Mouse (Mus musculus): ENCODE measurements at regions not wholly inside any gene's neighbourhood (a gene's known extent, or its start where the extent isn't known, plus 50 kb on each side); places are given as distances from the start of the nearest gene placed in this dataset.

DNA sequence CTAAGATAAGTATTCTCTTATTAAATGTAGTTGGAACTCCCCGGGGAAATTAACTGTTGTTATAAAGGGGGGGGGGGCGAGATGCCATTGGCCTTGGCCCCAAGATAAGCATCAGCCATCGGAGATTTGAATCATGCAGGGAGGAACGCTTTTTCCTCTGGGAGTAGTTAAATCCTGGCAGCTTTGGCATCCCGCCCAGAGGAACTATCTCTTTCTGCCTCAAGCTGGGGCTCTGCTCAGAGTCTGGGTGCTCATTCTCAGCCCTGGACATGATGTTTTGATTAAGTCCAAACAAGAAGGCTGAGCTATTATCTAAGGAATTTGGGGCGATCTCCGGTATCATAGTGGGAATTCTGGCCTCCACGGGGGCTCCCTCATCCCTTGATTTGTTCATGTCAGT, 89.4 kb upstream of the Cox10 start:
- peak in 1 of 2 experiments; percentile 24 for DNase-seq (ENCODE audit: extremely low spot score in 1 of 2, low spot score in 1 of 2)

DNA sequence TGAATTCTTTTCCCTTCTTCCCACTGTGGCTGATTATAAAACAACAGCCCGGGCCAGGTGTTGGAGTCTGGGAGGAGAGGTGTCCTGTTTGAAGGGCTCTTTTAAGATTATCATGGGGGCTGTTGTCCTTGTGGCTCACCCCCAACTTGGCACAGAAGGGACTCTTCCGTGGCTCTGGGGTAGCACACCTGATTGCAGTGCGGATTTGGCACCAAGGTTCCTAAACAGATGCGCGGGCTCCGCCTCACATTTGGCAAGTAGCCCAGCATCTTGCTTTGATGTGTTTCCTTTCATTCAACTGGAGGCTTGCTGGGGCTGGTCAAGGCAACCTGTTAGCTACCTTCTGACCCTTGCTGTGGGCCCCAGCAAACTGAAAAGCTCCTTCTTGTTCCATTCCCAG, 85.5 kb upstream of the Cox10 start:
- DNase-seq (ENCODE audit: extremely low spot score in 1 of 2, low spot score in 1 of 2) = no peak

DNA sequence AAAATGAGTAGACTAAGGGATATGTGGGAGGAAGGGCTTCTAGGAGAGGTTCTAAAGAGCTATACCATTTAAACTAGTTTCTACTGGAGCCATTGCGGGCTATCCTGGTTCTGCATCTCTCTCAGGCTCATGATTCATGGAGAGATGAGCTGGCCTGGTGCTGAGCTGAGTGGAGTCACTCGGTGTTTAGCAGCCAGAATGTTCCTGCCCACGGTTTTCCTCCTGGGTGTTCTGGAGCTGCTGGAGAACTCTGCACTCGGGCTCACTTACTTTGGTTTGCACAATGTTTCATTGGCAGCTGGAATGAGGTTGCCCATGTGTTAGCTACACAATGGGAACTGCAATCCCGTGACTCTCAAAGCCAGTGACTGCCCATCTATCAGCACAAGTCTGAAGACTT, 79.0 kb upstream of the Cox10 start:
- DNase-seq (ENCODE audit: extremely low spot score in 1 of 2, low spot score in 1 of 2) = no peak

DNA sequence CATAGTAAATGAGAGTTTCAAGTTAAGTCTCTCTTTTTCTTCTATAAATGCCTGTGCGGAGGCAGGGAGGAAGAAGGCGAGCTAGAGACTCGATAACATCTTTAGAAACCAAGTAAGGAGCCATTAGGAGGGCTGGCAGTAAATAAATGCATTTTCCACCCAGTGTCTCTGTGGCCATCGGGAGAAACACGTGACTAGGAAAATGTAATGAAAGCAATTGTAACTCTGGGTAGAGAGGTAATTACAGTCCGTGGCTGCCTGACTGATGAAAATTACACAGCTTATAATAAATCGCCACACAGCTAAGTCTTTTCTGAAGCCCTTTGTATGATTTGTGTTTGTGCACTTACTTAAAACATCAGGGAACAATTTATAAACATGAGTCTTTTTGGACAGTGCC, 77.4 kb upstream of the Cox10 start:
- DNase-seq (ENCODE audit: extremely low spot score in 1 of 2, low spot score in 1 of 2) = no peak

DNA sequence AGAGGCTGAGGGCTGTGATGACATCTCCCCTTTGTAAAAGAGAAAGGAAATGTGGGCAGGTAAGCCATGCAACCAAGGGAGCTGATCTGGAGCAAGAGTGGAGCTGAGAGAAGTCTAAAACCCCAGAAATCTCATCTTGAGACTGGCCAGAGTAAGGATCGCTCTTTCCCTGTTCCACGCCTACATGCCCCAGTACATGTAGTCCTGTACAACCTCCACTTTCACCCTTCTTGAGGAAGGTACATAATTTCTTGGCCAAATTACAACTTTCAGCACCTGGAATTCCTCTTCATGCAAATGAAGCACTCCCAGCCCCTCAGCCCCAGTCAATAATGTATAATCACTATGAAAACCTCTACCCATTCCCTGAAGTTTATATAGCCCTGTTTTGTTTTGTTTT, 60.2 kb upstream of the Cox10 start:
- no peak for DNase-seq (ENCODE audit: extremely low spot score in 1 of 2, low spot score in 1 of 2)

DNA sequence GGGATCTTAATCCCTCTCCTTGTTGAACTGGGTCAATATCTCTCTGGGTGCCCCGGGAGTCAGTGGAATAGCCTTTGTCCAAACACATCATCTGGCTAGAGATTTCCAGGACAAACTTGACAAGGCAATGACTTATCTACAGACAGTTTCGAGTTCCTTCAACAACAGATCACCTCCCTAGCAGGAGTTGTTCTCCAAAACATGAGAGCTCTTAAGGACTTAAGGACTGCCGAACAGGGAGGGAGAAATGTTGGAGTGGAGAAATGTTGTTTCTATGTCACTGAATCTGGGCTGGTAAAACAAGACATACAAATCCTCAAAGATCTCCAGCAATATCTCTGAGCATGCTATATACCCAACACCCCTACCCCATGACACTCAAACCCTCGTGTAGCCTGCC, 59.7 kb upstream of the Cox10 start:
- DNase-seq (ENCODE audit: extremely low spot score in 1 of 2, low spot score in 1 of 2) = no peak

DNA sequence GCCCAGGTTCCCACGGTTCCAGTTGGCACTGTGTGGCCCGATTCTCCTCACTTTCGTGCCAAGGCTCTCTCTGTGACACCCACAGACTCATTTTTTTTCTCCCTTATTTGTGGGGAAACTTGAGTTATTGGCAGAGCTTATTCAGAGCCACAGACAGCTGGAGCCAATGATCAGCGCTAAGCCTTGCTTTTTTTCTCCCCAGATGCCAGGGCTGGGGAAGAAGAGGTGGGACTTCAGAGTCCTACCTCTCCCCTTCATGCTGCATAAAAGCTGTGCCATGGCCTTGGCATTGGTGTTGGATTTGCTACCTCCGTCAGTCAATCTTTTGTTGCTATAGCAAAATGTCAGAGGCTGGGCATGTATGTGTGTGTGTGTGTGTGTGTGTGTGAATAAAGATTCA, 56.5 kb upstream of the Cox10 start:
- DNase-seq (ENCODE audit: extremely low spot score in 1 of 2, low spot score in 1 of 2) = no peak

DNA sequence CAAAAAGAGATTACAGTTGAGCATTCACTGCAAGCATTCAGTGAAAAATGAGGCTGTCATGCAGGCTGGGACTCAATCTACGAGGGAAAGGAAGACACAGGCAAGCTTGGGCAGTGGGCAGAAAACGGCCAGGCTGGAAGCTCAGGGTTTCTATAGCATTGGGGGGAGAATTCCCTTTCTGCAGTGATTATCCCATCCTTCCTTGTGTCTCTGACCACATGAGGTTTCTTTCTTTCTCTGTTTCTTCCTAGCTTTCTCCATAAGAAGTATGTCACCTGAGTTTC, 56.0 kb upstream of the Cox10 start:
- DNase-seq (ENCODE audit: extremely low spot score in 1 of 2, low spot score in 1 of 2) = no peak

DNA sequence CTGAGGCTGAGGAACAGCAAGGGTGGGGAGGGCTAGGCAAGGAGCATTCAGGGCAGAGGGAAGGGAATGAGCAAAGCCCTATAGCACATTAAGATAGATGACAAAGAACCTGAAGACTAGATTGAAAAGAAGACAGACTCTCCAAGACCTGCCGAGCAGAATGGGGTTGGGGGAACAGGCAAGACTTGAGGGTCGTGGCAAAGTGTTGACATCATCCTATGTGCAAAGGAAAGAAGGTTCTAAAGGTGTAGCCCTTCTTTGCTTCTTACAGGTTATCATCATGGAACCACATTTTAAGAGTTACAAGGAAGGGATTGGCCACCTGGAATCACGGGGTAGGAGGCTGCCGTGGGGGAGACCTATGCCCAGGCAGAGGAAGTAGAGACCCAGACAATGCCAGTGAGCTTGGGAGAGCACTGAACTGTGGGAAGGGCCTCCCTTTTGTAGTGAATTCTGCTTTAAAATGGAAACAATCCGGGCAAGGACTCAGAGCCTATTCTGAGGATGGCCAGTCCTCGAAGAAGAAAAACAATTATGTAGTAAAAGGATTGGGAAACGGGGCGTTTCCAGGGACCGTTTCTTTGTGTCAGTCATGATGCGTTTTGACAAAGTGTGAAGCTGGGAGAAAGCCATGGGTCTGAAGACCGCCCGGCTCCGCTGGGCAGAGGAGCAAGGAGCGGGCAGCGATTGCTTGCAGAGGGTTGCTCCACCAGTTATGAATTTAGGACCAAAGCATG, 55.5 kb upstream of the Cox10 start:
- DNase-seq (ENCODE audit: extremely low spot score in 1 of 2, low spot score in 1 of 2) = no peak
